In the genomic region with DNA sequence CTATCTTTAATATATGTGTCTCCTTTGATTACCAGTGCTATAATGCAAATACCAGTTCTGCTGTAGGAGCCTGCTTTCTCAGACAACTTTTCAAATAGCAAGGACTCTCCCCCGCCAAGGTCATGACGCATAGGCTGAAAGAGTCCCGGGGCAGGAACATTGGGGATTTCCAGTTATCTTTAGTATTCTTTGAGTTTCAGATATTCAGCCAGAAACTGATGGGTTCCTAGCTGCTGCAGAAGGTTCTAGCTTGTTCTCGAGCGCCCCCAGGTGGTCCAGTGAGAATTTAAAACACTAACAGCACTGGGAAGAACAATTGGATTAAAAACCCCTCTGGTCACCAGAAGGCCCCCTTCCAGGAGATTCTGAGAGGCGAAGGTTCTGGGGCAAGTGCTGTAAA, we compare ENCODE assay signal across 9 mouse cellular contexts. TPM values are rescaled to one million over a fixed set of nuclear protein-coding genes. Genes with fewer than 3 reads are reported as not detected.
DNase-seq lines count a peak whose midpoint lies in the region; ATAC-seq and TF ChIP-seq lines count a peak whose summit lies in the region.
"Had no signal": no experiment of that assay in that cellular context is flagged by ENCODE, and none has a peak within 500 bp of the region (broad histone marks: within the 10 kb centered on the region; RNA-seq: fewer than 3 reads in every experiment).

No protein-coding gene starts in this region.

- H3K27ac ChIP-seq in forebrain, embryonic 14.5 days (ENCODE audit: low read depth, low read length) = no peak overlapping the region
- H3K27ac ChIP-seq in forebrain, embryonic 13.5 days = no peak overlapping the region
- H3K27ac ChIP-seq in lung, embryonic 14.5 days (ENCODE audit: low read depth) = no peak overlapping the region
- H3K27ac ChIP-seq: stomach, embryonic 15.5 days had no signal

- whole genome bisulfite sequencing in forebrain, embryonic 14.5 days = 40% methylated on average over 6 of the region's 6 CpGs
- 47% methylated on average over 6 of the region's 6 CpGs for WGBS in forebrain, embryonic 13.5 days
- 28% methylated on average over 6 of the region's 6 CpGs for WGBS in lung, embryonic 14.5 days

- no peaks in the 10 kb centered on the region for H3K9me3 ChIP-seq in forebrain, embryonic 14.5 days (replicated peaks; ENCODE audit: control insufficient read depth, low read length)
- no peaks in the 10 kb centered on the region for H3K9me3 ChIP-seq in forebrain, embryonic 13.5 days (replicated peaks)
- no peaks in the 10 kb centered on the region for H3K9me3 ChIP-seq in lung, embryonic 14.5 days (ENCODE audit: low read depth, low read length)
- H3K9me3 ChIP-seq: stomach, embryonic 15.5 days had no signal

- peak; percentile 83 for DNase-seq in forebrain, embryonic 14.5 days (ENCODE audit: low spot score)
- peak; percentile 71 for DNase-seq in 416B (ENCODE audit: low read depth)
- DNase-seq in adrenal gland, adult 18-20 months (ENCODE audit: low spot score in 2 of 2) = peak; percentile 63 to 78
- peak; percentile 77 for DNase-seq in embryo, embryonic 10 days (ENCODE audit: low spot score)
- DNase-seq in kidney, postnatal 10 days = peak; percentile 85
- peak; percentile 89 for DNase-seq in lung, embryonic 14.5 days
- DNase-seq in spleen, postnatal 10 days (ENCODE audit: low spot score in 2 of 2) = peak; percentile 39 to 81

- peaks cover 43% of the 10 kb centered on the region; the same call in 1 of the 2 replicates for H3K36me3 ChIP-seq in forebrain, embryonic 14.5 days (ENCODE audit: control insufficient read depth, insufficient read depth, low read length)
- peaks cover 54% of the 10 kb centered on the region for H3K36me3 ChIP-seq in forebrain, embryonic 13.5 days (ENCODE audit: poor library complexity, severe bottlenecking)
- peaks cover 22% of the 10 kb centered on the region for H3K36me3 ChIP-seq in lung, embryonic 14.5 days (ENCODE audit: insufficient read depth)
- H3K36me3 ChIP-seq: stomach, embryonic 15.5 days had no signal

- TF ChIP-seq CTCF in lung, embryonic 14.5 days (IDR thresholded peaks at IDR 0.05; ENCODE audit: low read depth) = peak; percentile 68

- ATAC-seq in forebrain, embryonic 14.5 days = no peak
- ATAC-seq in forebrain, embryonic 13.5 days = no peak
- no peak; the same call in 1 of the 2 replicates for ATAC-seq in lung, embryonic 14.5 days (ENCODE audit: insufficient read depth)

- no peaks in the 10 kb centered on the region for H3K27me3 ChIP-seq in forebrain, embryonic 14.5 days (replicated peaks; ENCODE audit: control insufficient read depth, insufficient read depth, low read length)
- no peaks in the 10 kb centered on the region for H3K27me3 ChIP-seq in forebrain, embryonic 13.5 days
- no peaks in the 10 kb centered on the region for H3K27me3 ChIP-seq in lung, embryonic 14.5 days (ENCODE audit: insufficient read depth, low read length)
- H3K27me3 ChIP-seq: stomach, embryonic 15.5 days had no signal

- no peaks in the 10 kb centered on the region for H3K4me1 ChIP-seq in forebrain, embryonic 14.5 days (ENCODE audit: control insufficient read depth, insufficient read depth, low read length)
- H3K4me1 ChIP-seq in forebrain, embryonic 13.5 days = no peaks in the 10 kb centered on the region
- no peaks in the 10 kb centered on the region for H3K4me1 ChIP-seq in lung, embryonic 14.5 days (ENCODE audit: insufficient read depth)
- H3K4me1 ChIP-seq: stomach, embryonic 15.5 days had no signal

- H3K4me3 ChIP-seq in forebrain, embryonic 14.5 days (ENCODE audit: low read depth, low read length) = no peak overlapping the region
- H3K4me3 ChIP-seq in forebrain, embryonic 13.5 days = no peak overlapping the region
- H3K4me3 ChIP-seq in lung, embryonic 14.5 days (ENCODE audit: low read depth, low read length) = no peak overlapping the region
- H3K4me3 ChIP-seq: stomach, embryonic 15.5 days had no signal

- H3K4me2 ChIP-seq in forebrain, embryonic 14.5 days (ENCODE audit: low read length) = no peak overlapping the region
- no peak overlapping the region for H3K4me2 ChIP-seq in forebrain, embryonic 13.5 days
- H3K4me2 ChIP-seq in lung, embryonic 14.5 days = no peak overlapping the region
- H3K4me2 ChIP-seq: stomach, embryonic 15.5 days had no signal

- no peak overlapping the region for H3K9ac ChIP-seq in forebrain, embryonic 14.5 days (ENCODE audit: low read length)
- no peak overlapping the region for H3K9ac ChIP-seq in forebrain, embryonic 13.5 days
- no peak overlapping the region for H3K9ac ChIP-seq in lung, embryonic 14.5 days
- H3K9ac ChIP-seq: stomach, embryonic 15.5 days had no signal

RNA-seq across cellular contexts. Expression of gene Pdk1, which starts 35.2 kb away (rescaled TPM):
- 20.2 and 22.3 TPM in 2 replicates for polyA plus RNA-seq in forebrain, embryonic 14.5 days (2014; fragmentation: Nextera tagmentation; extraction: Ambion mirVana)
- polyA plus RNA-seq in forebrain, embryonic 13.5 days (2015; fragmentation: Nextera tagmentation; extraction: Ambion mirVana) = 17.0 and 19.0 TPM in 2 replicates
- total RNA-seq in adrenal gland, adult 18-20 months (2021) = 10 to 100 TPM; 44.2 to 59.8 TPM
- polyA plus RNA-seq in lung, embryonic 14.5 days (2014; fragmentation: Nextera tagmentation; extraction: Ambion mirVana) = 45.1 and 54.4 TPM in 2 replicates
